Comparison of ENCODE assay signal across 11 mouse cellular contexts in genomic region chr12:83513185-83513584, GRCm38 (mm10). TPM values are rescaled to one million over a fixed set of nuclear protein-coding genes. Genes with fewer than 3 reads are reported as not detected.
DNase-seq lines count a peak whose midpoint lies in the region; TF ChIP-seq lines count a peak whose summit lies in the region.
"Had no signal": no experiment of that assay in that cellular context is flagged by ENCODE, and none has a peak within 500 bp of the region (broad histone marks: within the 10 kb centered on the region; RNA-seq: fewer than 3 reads in every experiment).

No protein-coding gene starts in this region.

- H3K27me3 ChIP-seq in cerebellum, adult 2 months (ENCODE audit: control insufficient read depth, insufficient read depth, low read length) = no peaks in the 10 kb centered on the region

- 24% methylated on average over 5 of the region's 5 CpGs for WGBS in cerebellum, adult 2 months

- TF ChIP-seq POLR2A in cerebellum, adult 2 months (IDR thresholded peaks at IDR 0.05; ENCODE audit: borderline replicate concordance, insufficient read depth, low read length) = no peak

- DNase-seq in kidney, postnatal 10 days = peak; percentile 64
- no peak for DNase-seq in kidney, adult 11 months
- DNase-seq in 3T3-L1 (ENCODE audit: low read depth, low spot score) (peak; percentile 35), NIH3T3 (ENCODE audit: low read depth) (peak; percentile 64), liver (no peak)
- peak; percentile 69 to 71 for DNase-seq in kidney, postnatal 4 days
- no peak for DNase-seq in cerebellum, adult 2 months
- DNase-seq: adrenal gland, postnatal 10 days; cerebellum, adult 9-11 months had no signal

- H3K4me1 ChIP-seq in cerebellum, adult 2 months (ENCODE audit: control insufficient read depth, insufficient read depth, low read length) = no peaks in the 10 kb centered on the region

- no peak overlapping the region for H3K4me3 ChIP-seq in cerebellum, adult 2 months (replicated peaks; ENCODE audit: insufficient read depth, low read depth, low read length)
- H3K4me3 ChIP-seq: erythroblast, embryonic 14.5 days had no signal

- TF ChIP-seq CTCF in cerebellum, adult 2 months (IDR thresholded peaks at IDR 0.05; ENCODE audit: borderline replicate concordance, insufficient read depth, low read depth, low read length) = no peak

- H3K27ac ChIP-seq in cerebellum, adult 2 months (ENCODE audit: insufficient read depth, low read length) = no peak overlapping the region
- H3K27ac ChIP-seq: macrophage had no signal

RNA-seq across cellular contexts. Expression of gene Dcaf4, which starts 7.1 kb away (rescaled TPM):
- polyA plus RNA-seq in cerebellum, adult 2 months (2012; rRNA removed) = 34.1 and 34.8 TPM in 2 replicates

RNA-seq across cellular contexts. Expression of gene Dpf3, which starts 25.7 kb away (rescaled TPM):
- polyA plus RNA-seq in cerebellum, adult 2 months (2012; rRNA removed) = 42.6 and 52.3 TPM in 2 replicates
- polyA plus RNA-seq: macrophage had no signal

Comparison
In these comparisons a context has a peak if more than half of its experiments do, and no peak if none do; other contexts are left out.
1. DNase-seq: peak in kidney, postnatal 10 days (single experiment), 3T3-L1 (single experiment), NIH3T3 (single experiment) and kidney, postnatal 4 days (2 of 2); none in kidney, adult 11 months (single experiment), liver (single experiment) and cerebellum, adult 2 months (0 of 2).